Comparison of ENCODE assay signal across 7 mouse cellular contexts in the genomic region with DNA sequence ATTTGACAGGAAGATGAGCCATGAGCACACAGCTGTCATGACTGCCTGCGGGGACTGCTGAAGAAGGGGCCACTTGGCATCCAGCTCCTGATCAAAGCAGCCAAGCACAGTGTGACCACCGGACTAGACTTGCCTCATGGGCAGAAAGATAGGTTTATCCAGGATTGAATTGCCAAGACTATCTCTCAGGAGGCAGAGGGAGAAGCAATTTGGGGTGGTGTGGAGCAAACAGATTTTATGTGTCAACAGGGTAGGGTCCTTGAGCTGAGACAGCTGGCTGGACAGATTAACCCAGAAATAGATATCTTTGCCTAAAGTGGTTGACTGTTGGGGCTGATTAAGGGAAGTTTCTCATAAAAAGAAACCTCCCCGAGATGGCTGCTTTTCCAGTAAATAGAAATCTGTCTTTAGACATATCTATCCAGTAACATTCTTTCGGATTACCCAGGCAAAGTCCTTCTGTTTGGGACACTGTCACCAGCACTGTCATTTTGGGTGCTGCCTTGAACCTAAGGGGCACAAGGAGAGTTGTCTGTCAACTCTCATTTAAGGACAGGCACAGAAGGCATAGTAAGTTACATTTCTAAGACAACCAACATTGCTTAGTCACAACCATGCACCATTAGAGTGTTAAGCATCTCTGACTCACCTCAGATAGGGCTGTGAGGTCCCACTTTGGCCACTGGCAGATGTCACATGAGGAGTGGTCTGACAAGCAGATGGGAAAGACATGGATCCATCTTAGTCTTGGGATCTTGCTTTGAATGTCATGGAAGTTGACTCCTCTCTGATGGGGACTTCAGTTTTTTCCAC. TPM values are rescaled to one million over a fixed set of nuclear protein-coding genes. Genes with fewer than 3 reads are reported as not detected.
DNase-seq lines count a peak whose midpoint lies in the region; ATAC-seq and TF ChIP-seq lines count a peak whose summit lies in the region.
"Not testable (repeated sequence)": the region's sequence is repeated elsewhere in the genome, so short reads cannot be mapped to it uniquely, and the experiment has no call there.

No protein-coding gene starts in this region.

- TF ChIP-seq EP300 in lung, postnatal 0 days (IDR thresholded peaks at IDR 0.05), result not testable (repeated sequence)

- DNase-seq in G1E (ENCODE audit: low spot score); lung, postnatal 0 days (ENCODE audit: low spot score): not testable (repeated sequence)
- peak; percentile 41 for DNase-seq in liver, embryonic 13.5 days

- H3K4me1 ChIP-seq in G1E (ENCODE audit: insufficient read depth, low read depth, low read length), result peaks cover 62% of the 10 kb centered on the region
- peaks cover 10% of the 10 kb centered on the region for H3K4me1 ChIP-seq in heart, embryonic 11.5 days (ENCODE audit: control insufficient read depth, insufficient read depth, low read length)
- not testable (repeated sequence) for H3K4me1 ChIP-seq in intestine, embryonic 16.5 days (ENCODE audit: control insufficient read depth, insufficient read depth, low read length); lung, postnatal 0 days (ENCODE audit: insufficient read depth, low read depth, low read length); neural tube, embryonic 15.5 days
- H3K4me1 ChIP-seq in liver, embryonic 13.5 days (replicated peaks), result peaks cover 11% of the 10 kb centered on the region

- not testable (repeated sequence) for H3K27ac ChIP-seq in heart, embryonic 11.5 days (ENCODE audit: low read depth, low read length); intestine, embryonic 16.5 days (ENCODE audit: low read length); lung, postnatal 0 days (ENCODE audit: low read length)
- peak overlapping the region; percentile 31; the same call in 1 of the 2 replicates for H3K27ac ChIP-seq in liver, embryonic 13.5 days
- 0 out of 2 replicates have a peak overlapping the region, but pooled peaks have one; percentile 4 for H3K27ac ChIP-seq in neural tube, embryonic 15.5 days (replicated peaks)

- 42% methylated on average over 4 of the region's 4 CpGs for WGBS in heart, embryonic 11.5 days (ENCODE audit: insufficient replicate concordance)
- whole genome bisulfite sequencing in intestine, embryonic 16.5 days, result 50% methylated on average over 4 of the region's 4 CpGs
- 12% methylated on average over 4 of the region's 4 CpGs for WGBS in liver, embryonic 13.5 days (ENCODE audit: insufficient replicate concordance)
- WGBS in lung, postnatal 0 days, result 35% methylated on average over 4 of the region's 4 CpGs
- 70% methylated on average over 4 of the region's 4 CpGs for WGBS in neural tube, embryonic 15.5 days

- peak; percentile 86 for ATAC-seq in G1E (ENCODE audit: extremely low read depth, insufficient number of reproducible peaks, low FRiP score, poor library complexity, severe bottlenecking)
- peak; percentile 78 for ATAC-seq in common myeloid progenitor, adult 5-6 weeks (replicated peaks; ENCODE audit: low read depth, poor library complexity, severe bottlenecking)
- ATAC-seq in heart, embryonic 11.5 days (replicated peaks; ENCODE audit: insufficient number of reproducible peaks, low FRiP score, low TSS enrichment), result peak; percentile 79
- peak; percentile 42; the same call in 1 of the 2 replicates for ATAC-seq in intestine, embryonic 16.5 days
- ATAC-seq in liver, embryonic 13.5 days (ENCODE audit: low read depth), result peak; percentile 88
- peak; percentile 44 for ATAC-seq in lung, postnatal 0 days
- not testable (repeated sequence) for ATAC-seq in neural tube, embryonic 15.5 days (ENCODE audit: low FRiP score)

- H3K36me3 ChIP-seq in G1E (replicated peaks); heart, embryonic 11.5 days (ENCODE audit: control insufficient read depth, insufficient read depth, low read length); intestine, embryonic 16.5 days (ENCODE audit: control insufficient read depth, insufficient read depth, low read length); liver, embryonic 13.5 days; lung, postnatal 0 days (ENCODE audit: insufficient read depth, low read length); neural tube, embryonic 15.5 days: not testable (repeated sequence)

- not testable (repeated sequence) for H3K4me3 ChIP-seq in G1E (ENCODE audit: low read depth, low read length); heart, embryonic 11.5 days (ENCODE audit: low read depth, low read length); intestine, embryonic 16.5 days (ENCODE audit: low read length); liver, embryonic 13.5 days (replicated peaks); lung, postnatal 0 days (ENCODE audit: low read depth, low read length); neural tube, embryonic 15.5 days (replicated peaks)

- not testable (repeated sequence) for H3K9ac ChIP-seq in heart, embryonic 11.5 days (ENCODE audit: low read depth, low read length); intestine, embryonic 16.5 days (ENCODE audit: low read depth, low read length); liver, embryonic 13.5 days; lung, postnatal 0 days (replicated peaks; ENCODE audit: low read depth); neural tube, embryonic 15.5 days (replicated peaks)

- not testable (repeated sequence) for TF ChIP-seq CTCF in G1E (IDR thresholded peaks at IDR 0.05; ENCODE audit: low read depth, low read length); lung, postnatal 0 days (IDR thresholded peaks at IDR 0.05)

- peaks cover 48% of the 10 kb centered on the region for H3K27me3 ChIP-seq in G1E (ENCODE audit: insufficient read depth, low read length)
- not testable (repeated sequence) for H3K27me3 ChIP-seq in heart, embryonic 11.5 days (ENCODE audit: control insufficient read depth, insufficient read depth, low read length); intestine, embryonic 16.5 days (replicated peaks; ENCODE audit: control insufficient read depth, insufficient read depth, low read length); lung, postnatal 0 days (replicated peaks; ENCODE audit: insufficient read depth, low read length); neural tube, embryonic 15.5 days (replicated peaks)
- H3K27me3 ChIP-seq in liver, embryonic 13.5 days, result peaks cover 26% of the 10 kb centered on the region

- H3K4me2 ChIP-seq in heart, embryonic 11.5 days; intestine, embryonic 16.5 days (ENCODE audit: low read depth, low read length); liver, embryonic 13.5 days; lung, postnatal 0 days (replicated peaks; ENCODE audit: low read depth, low read length); neural tube, embryonic 15.5 days: not testable (repeated sequence)

- H3K9me3 ChIP-seq in G1E (replicated peaks); heart, embryonic 11.5 days (replicated peaks; ENCODE audit: control insufficient read depth, low read length); intestine, embryonic 16.5 days (ENCODE audit: control insufficient read depth, low read length); liver, embryonic 13.5 days (replicated peaks); lung, postnatal 0 days (ENCODE audit: low read length); neural tube, embryonic 15.5 days (replicated peaks): not testable (repeated sequence)

RNA-seq across cellular contexts. Expression of a gene that starts 7.1 kb away (rescaled TPM):
- total RNA-seq in G1E (2014; fragmentation: Nextera tagmentation) (41.4 and 46.8 TPM in 2 replicates), G1E (2017) (41.9 and 42.1 TPM in 2 replicates)
- 15.4 and 17.3 TPM in 2 replicates for polyA plus RNA-seq in G1E (2012)
- 1.2 and 2.4 TPM in 2 replicates for total RNA-seq in common myeloid progenitor, adult 5-6 weeks (2017)
- 0.80 and 1.00 TPM in 2 replicates for polyA plus RNA-seq in heart, embryonic 11.5 days (2014; fragmentation: Nextera tagmentation; extraction: Ambion mirVana)
- polyA plus RNA-seq in intestine, embryonic 16.5 days (2015; fragmentation: Nextera tagmentation; extraction: Ambion mirVana), result 0.24 and 0.32 TPM in 2 replicates
- polyA plus RNA-seq in liver, embryonic 13.5 days (2015; fragmentation: Nextera tagmentation; extraction: Ambion mirVana), result 0.54 and 0.83 TPM in 2 replicates
- polyA plus RNA-seq in lung, postnatal 0 days (2015; fragmentation: Nextera tagmentation; extraction: Ambion mirVana), result 0.84 and 0.95 TPM in 2 replicates
- 0.10 and 0.38 TPM in 2 replicates for polyA plus RNA-seq in neural tube, embryonic 15.5 days (2015; fragmentation: Nextera tagmentation; extraction: Ambion mirVana)

RNA-seq across cellular contexts. Expression of a gene that starts 12.9 kb away (rescaled TPM):
- total RNA-seq in G1E (2014; fragmentation: Nextera tagmentation) (219 and 232 TPM in 2 replicates), G1E (2017) (155 and 178 TPM in 2 replicates)
- 67.0 and 145 TPM in 2 replicates for polyA plus RNA-seq in G1E (2012)
- 18.1 and 33.5 TPM in 2 replicates for total RNA-seq in common myeloid progenitor, adult 5-6 weeks (2017)
- polyA plus RNA-seq in heart, embryonic 11.5 days (2014; fragmentation: Nextera tagmentation; extraction: Ambion mirVana), result 6.5 and 6.6 TPM in 2 replicates
- polyA plus RNA-seq in intestine, embryonic 16.5 days (2015; fragmentation: Nextera tagmentation; extraction: Ambion mirVana), result 2.1 and 2.4 TPM in 2 replicates
- polyA plus RNA-seq in liver, embryonic 13.5 days (2015; fragmentation: Nextera tagmentation; extraction: Ambion mirVana), result 3.3 and 3.8 TPM in 2 replicates
- 7.8 and 8.7 TPM in 2 replicates for polyA plus RNA-seq in lung, postnatal 0 days (2015; fragmentation: Nextera tagmentation; extraction: Ambion mirVana)
- 0.92 and 1.3 TPM in 2 replicates for polyA plus RNA-seq in neural tube, embryonic 15.5 days (2015; fragmentation: Nextera tagmentation; extraction: Ambion mirVana)
